In the genomic region with DNA sequence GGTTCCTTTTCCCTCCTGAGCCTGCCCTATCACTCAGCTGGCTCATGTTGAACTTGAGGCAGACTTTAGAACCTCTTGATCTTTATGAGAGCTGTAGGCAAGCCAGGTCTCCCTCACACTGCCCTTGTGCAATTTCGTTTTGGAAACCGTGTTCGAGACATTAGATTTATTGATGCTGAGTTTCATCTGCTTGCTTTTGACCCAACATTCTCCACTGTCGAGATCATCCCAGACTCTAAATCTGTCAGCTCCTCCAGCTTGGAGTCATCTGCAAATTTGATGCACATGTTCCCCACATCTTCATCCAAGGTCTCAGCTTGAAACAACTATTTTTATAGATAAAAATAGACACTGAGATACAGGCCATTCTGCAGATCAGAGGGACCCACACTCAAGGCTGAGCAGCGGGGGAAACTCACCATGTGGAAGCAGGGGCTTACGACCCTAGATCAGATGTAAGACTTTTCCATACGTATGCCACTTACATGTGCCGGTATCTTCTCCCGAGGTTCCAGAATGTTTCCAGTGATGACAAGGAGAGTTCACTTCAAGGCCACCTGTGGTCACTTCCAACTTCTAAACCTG, we compare ENCODE assay signal across 20 mouse cellular contexts.
DNase-seq lines count a peak whose midpoint lies in the region; ATAC-seq and TF ChIP-seq lines count a peak whose summit lies in the region.
"Had no signal": no experiment of that assay in that cellular context is flagged by ENCODE, and none has a peak within 500 bp of the region (broad histone marks: within the 10 kb centered on the region; RNA-seq: fewer than 3 reads in every experiment).

No protein-coding gene starts in this region.

- no peaks in the 10 kb centered on the region for H3K9me3 ChIP-seq in kidney, embryonic 15.5 days (replicated peaks)
- H3K9me3 ChIP-seq: forebrain, embryonic 12.5 days; heart, embryonic 12.5 days; liver, embryonic 12.5 days had no signal

- H3K27me3 ChIP-seq in kidney, embryonic 15.5 days, result peaks cover 10% of the 10 kb centered on the region; the same call in 1 of the 2 replicates
- H3K27me3 ChIP-seq: CH12.LX; liver, embryonic 12.5 days had no signal

- DNase-seq in adrenal gland, adult 2 months, result peak; percentile 66
- DNase-seq in adrenal gland, postnatal 10 days, result no peak
- peak; percentile 27 for DNase-seq in kidney, adult 9 months
- peak; percentile 20 for DNase-seq in lung, postnatal 25 days (ENCODE audit: low spot score)
- DNase-seq in lung, postnatal 4 days, result no peak
- DNase-seq in layer of hippocampus, postnatal 10 days (ENCODE audit: low spot score in 2 of 2), result no peak
- DNase-seq: cerebellum, adult 9-10 months; gastrocnemius, postnatal 36 days; heart, postnatal 4 days; lung, embryonic 14.5 days; midbrain, embryonic 14.5 days; retina, postnatal 1 day had no signal

- H3K36me3 ChIP-seq in kidney, embryonic 15.5 days, result no peaks in the 10 kb centered on the region
- H3K36me3 ChIP-seq: forebrain, embryonic 12.5 days; heart, embryonic 12.5 days; liver, embryonic 12.5 days had no signal

- H3K9ac ChIP-seq in kidney, embryonic 15.5 days, result no peak overlapping the region
- H3K9ac ChIP-seq: forebrain, embryonic 12.5 days; heart, embryonic 12.5 days; liver, embryonic 12.5 days; lung, embryonic 14.5 days had no signal

- TF ChIP-seq CTCF in cortical plate, adult 2 months (IDR thresholded peaks at IDR 0.05; ENCODE audit: extremely low read depth, insufficient read depth, low read length), result no peak

- H3K4me2 ChIP-seq in kidney, embryonic 15.5 days, result no peak overlapping the region
- H3K4me2 ChIP-seq: forebrain, embryonic 12.5 days; heart, embryonic 12.5 days; liver, embryonic 12.5 days; lung, embryonic 14.5 days had no signal

- peaks cover 31% of the 10 kb centered on the region for H3K4me1 ChIP-seq in kidney, embryonic 15.5 days
- 0 out of 2 replicates have a peak, but pooled peaks cover 1% of the 10 kb centered on the region for H3K4me1 ChIP-seq in cortical plate, adult 2 months (ENCODE audit: control insufficient read depth, insufficient read depth, low read length)
- H3K4me1 ChIP-seq: liver, embryonic 12.5 days had no signal

- 54% methylated on average over 9 of the region's 9 CpGs for WGBS in kidney, embryonic 15.5 days

- no peak for TF ChIP-seq POLR2A in cortical plate, adult 2 months (IDR thresholded peaks at IDR 0.05; ENCODE audit: extremely low read depth, insufficient read depth, low read length)

- no peak overlapping the region for H3K4me3 ChIP-seq in kidney, embryonic 15.5 days (replicated peaks)
- H3K4me3 ChIP-seq in cortical plate, adult 2 months (ENCODE audit: insufficient read depth, low read length), result no peak overlapping the region
- H3K4me3 ChIP-seq: forebrain, embryonic 12.5 days; heart, embryonic 12.5 days; liver, embryonic 12.5 days had no signal

- no peak overlapping the region for H3K27ac ChIP-seq in kidney, embryonic 15.5 days
- 0 out of 2 replicates have a peak overlapping the region, but pooled peaks have one; percentile 3 for H3K27ac ChIP-seq in cortical plate, adult 2 months (ENCODE audit: insufficient read depth, low read length)
- H3K27ac ChIP-seq: forebrain, embryonic 12.5 days; liver, embryonic 12.5 days had no signal

- no peak for ATAC-seq in kidney, embryonic 15.5 days (replicated peaks; ENCODE audit: low FRiP score)
- ATAC-seq: hindbrain, embryonic 16.5 days; intestine, postnatal 0 days; liver, embryonic 12.5 days had no signal

Comparison
In these comparisons a context has a peak if more than half of its experiments do, and no peak if none do; other contexts are left out.
1. DNase-seq: peak in adrenal gland, adult 2 months (single experiment), kidney, adult 9 months (single experiment) and lung, postnatal 25 days (single experiment); none in adrenal gland, postnatal 10 days (single experiment), lung, postnatal 4 days (0 of 2) and layer of hippocampus, postnatal 10 days (0 of 2).